Mouse (Mus musculus) neutrophil, adult 65 days (primary cell): ENCODE measurements around the gene Fcgbp. TPM values are rescaled to one million over a fixed set of nuclear protein-coding genes. Genes with fewer than 3 reads are reported as not detected.

Source experiments
- total RNA-seq: library from RNA; stranded (reverse); gene quantifications from 2 replicates; pipeline ENCODE4 v1.2.4, GENCODE M21; 2023

The Fcgbp gene
- not detected in 2 replicates for total RNA-seq

GRCm38 (mm10) chr7:28070531-28071298 is at the start of gene Fcgbp:
Gene Fcgbp (plus strand): TSS chr7:28071236.

GRCm38 (mm10) chr7:28049476-28050409 is 21.3 kb upstream of the Fcgbp start, which contains the start of gene Psmc4:
Gene Psmc4 (minus strand): TSS chr7:28050101.

GRCm38 (mm10) chr7:28129166-28129565 is 58.1 kb downstream of the Fcgbp start, which contains the start of gene 9530053A07Rik:
Gene 9530053A07Rik (plus strand): TSS chr7:28129466.

GRCm38 (mm10) chr7:28169489-28170422 is 98.7 kb downstream of the Fcgbp start, which contains the start of gene Fbl:
Gene Fbl (plus strand): TSS chr7:28169710.

Other genes with a start within 250 kb of the Fcgbp start
- gene Zfp59, start 232.6 kb upstream of the Fcgbp start, total RNA-seq: 0.25 and 0.73 TPM in 2 replicates
- gene Zfp607a, start 213.7 kb upstream of the Fcgbp start, total RNA-seq: 2.1 and 3.2 TPM in 2 replicates
- gene Zfp974, start 141.8 kb upstream of the Fcgbp start, total RNA-seq: 1.3 and 2.2 TPM in 2 replicates
- gene Zfp780b, start 92.1 kb upstream of the Fcgbp start, total RNA-seq: 2.6 and 2.8 TPM in 2 replicates
- gene Zfp850, start 57.1 kb upstream of the Fcgbp start, total RNA-seq: 1.0 and 1.8 TPM in 2 replicates
- 66.2 and 72.8 TPM in 2 replicates for gene Psmc4, start 21.1 kb upstream of the Fcgbp start, total RNA-seq
- not detected in 2 replicates for gene 9530053A07Rik, start 58.2 kb downstream of the Fcgbp start, total RNA-seq
- 39.0 and 39.8 TPM in 2 replicates for gene Fbl, start 98.5 kb downstream of the Fcgbp start, total RNA-seq
- gene Dyrk1b, start 108.2 kb downstream of the Fcgbp start, total RNA-seq: 18.7 and 20.9 TPM in 2 replicates
- 1.2 and 1.6 TPM in 2 replicates for gene Eid2, start 196.6 kb downstream of the Fcgbp start, total RNA-seq
- gene Eid2b, start 206.5 kb downstream of the Fcgbp start, total RNA-seq: 5.0 and 6.9 TPM in 2 replicates
- not detected in 2 replicates for gene Selenov, start 219.9 kb downstream of the Fcgbp start, total RNA-seq
- gene Dll3, start 231.0 kb downstream of the Fcgbp start, total RNA-seq: not detected in 2 replicates
- gene Timm50, start 240.8 kb downstream of the Fcgbp start, total RNA-seq: 30.5 and 34.3 TPM in 2 replicates